Mouse (Mus musculus) heart, postnatal 0 days (tissue): Measurements from ENCODE around the gene Sfxn3.
A peak's percentile ranks its signal among the peaks of the same experiment; 100 is the strongest.

ENCODE experiments used
- CTCF ChIP-seq: IDR thresholded peaks from 2 replicates; pipeline ENCODE4 v1.5.1; 2016; ENCODE audit warnings: antibody characterized with exemption, control low read depth, low read depth
- EP300 ChIP-seq: IDR thresholded peaks from 2 replicates; pipeline ENCODE4 v1.6.1; 2016; ENCODE audit warnings: antibody characterized with exemption, low read depth

- TF ChIP-seq CTCF (peak; percentile 73), EP300 (no peak)
Measured at GRCm38 (mm10) chr19:45056364-45056763, 9.1 kb downstream of the Sfxn3 start.
